Mouse (Mus musculus) heart, postnatal 14 days (tissue): ENCODE measurements around the gene Ntn4. TPM values are rescaled to one million over a fixed set of nuclear protein-coding genes. Genes with fewer than 3 reads are reported as not detected.
A peak's percentile ranks its signal among the peaks of the same experiment; 100 is the strongest.

Source experiments
- DNase-seq, 2 experiments: peaks; one replicate each; pipeline ENCODE4 v3.0.0; 2021 to 2022
- intact Hi-C: fragments of 180-260 bp; cut with DNase I; formaldehyde crosslinking; loops from one replicate; pipeline ENCODE4 v1.15.1; 2025
- total RNA-seq, 2 experiments: library from RNA; stranded (reverse); gene quantifications; 2 replicates each; pipeline ENCODE4 v1.2.3; 2021

The Ntn4 gene
- total RNA-seq, 2 experiments from 2014 or later: 18.0 to 18.4 TPM

DNA sequence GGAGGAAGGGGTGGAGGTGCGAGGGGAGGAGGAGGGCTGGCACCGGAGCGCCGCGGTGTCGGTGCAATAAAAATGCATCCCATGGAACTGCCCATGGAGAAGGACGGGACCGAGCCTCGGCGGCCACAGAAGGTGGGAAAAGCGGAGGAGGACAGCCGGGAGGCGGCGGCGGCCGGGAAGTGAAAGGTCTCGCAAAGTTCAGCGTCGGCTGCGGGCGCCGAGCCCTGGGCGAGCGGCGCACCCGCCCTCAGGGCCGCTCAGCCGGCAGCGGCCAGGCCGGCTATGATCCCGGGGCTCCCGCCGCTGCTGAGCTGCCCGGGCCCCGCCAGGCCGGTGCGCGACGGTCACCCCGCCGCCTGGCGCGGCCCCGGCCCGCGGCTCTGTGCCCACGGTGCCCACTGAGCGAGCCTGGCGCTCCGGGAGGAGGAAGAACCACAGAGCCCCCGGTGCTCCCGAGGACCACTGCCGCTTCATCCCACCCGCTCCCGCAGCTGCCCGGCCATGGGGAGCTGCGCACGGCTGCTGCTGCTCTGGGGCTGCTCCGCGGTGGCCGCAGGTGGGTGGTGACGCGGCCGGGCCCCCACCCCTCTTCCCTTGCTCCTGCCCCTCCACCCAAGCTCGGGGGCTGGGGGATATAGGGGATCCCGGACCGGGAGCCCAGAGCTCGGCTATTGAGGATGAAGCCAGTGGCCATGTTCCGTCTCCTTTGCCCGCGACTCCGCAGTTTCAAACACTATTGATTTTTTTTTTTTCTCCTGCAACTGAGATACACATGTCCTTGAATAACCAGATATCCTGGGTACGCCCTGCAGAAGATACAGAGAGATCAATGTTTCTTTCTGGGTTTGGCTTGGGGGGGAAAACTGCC lies 706 bp downstream of the Ntn4 start:
- intact Hi-C loops: loop anchor here (5.0 kb wide), 1 partner anchor 61 kb away; no protein-coding TSS in a partner anchor
- peak; percentile 55 to 66 for DNase-seq

DNA sequence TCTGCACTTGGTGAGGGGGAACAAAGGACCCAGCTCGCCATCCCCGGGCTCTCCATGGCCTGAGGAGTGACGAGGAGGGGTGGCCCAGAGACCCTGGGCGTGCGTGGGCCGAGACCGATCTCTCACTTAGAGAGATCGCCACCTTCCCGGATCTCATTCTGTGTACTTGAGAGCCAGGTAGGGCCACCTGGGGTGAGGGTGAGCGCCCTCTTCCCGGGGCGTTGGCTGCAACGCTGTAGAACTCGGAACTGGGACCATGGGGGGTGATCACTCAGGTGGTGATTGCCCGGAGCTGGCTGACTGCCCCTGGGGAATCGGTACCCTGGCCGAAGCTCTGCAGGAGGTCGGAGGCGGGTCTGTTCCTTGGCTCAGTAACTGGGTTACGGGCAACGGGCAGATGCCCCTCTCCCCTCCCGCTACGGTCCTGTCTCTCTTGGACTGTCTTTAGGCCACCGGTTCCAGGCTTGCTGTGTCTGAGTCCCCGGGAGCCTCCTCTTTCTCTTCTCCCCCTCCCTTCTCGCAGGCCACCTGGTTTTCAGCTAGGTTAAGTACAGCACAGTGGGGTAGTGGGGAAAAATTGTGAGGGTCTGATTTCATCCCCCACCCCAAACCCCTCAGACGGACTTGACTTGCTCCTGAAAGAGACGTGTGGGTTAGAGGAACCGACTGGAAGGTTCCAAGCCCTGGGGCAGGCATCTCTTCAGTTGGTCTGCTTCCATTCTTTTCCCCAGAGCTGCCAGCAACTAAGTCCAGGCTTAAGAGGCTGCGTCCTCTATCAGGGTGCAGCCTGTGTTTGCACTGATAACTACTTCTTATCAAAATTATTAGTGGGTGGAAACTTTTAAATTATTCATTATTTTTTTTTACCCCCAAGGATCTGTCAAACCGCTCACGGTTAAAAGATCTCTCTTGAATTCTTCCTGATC lies 1.6 kb downstream of the Ntn4 start:
- intact Hi-C loops: loop anchor here (5.0 kb wide), 1 partner anchor 60 kb away; no protein-coding TSS in a partner anchor
- DNase-seq: peak; percentile 26 to 41

DNA sequence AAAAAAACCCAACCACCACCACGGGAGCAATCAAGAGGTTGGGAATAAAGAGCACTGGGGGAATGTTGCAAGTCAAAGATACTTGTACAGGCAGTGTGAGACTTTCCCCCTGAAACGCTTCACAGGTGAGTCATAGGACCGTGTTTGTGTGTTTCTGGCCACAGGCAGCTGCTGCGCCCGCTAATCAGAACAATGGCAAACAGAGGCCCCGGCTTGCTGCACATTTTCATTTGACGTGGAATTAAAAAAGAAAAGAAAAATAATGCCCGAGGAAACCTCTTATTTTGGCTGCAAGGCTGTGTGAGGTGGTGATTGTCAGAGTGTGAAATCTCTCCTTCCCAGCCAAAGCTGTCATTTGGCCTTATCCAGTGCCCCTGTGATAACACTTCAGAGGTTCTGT lies 2.4 kb downstream of the Ntn4 start:
- intact Hi-C loops: loop anchor here (5.0 kb wide), 1 partner anchor 59 kb away; no protein-coding TSS in a partner anchor
- DNase-seq: no peak

DNA sequence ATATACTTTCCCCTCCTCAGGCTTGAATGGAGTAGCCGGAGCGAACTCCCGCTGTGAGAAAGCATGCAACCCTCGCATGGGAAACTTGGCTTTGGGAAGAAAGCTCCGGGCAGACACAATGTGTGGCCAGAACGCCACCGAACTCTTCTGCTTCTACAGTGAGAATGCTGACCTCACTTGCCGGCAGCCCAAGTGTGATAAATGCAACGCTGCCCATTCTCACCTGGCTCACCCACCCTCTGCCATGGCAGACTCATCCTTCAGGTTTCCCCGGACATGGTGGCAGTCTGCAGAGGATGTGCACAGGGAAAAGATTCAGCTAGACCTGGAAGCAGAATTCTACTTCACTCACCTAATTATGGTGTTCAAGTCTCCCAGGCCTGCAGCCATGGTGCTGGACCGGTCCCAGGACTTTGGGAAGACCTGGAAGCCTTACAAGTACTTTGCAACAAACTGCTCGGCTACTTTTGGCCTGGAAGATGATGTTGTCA lies 4.0 kb downstream of the Ntn4 start:
- DNase-seq: peak; percentile 18 to 31
- intact Hi-C loops: loop anchor here (5.0 kb wide), 1 partner anchor 58 kb away; no protein-coding TSS in a partner anchor

DNA sequence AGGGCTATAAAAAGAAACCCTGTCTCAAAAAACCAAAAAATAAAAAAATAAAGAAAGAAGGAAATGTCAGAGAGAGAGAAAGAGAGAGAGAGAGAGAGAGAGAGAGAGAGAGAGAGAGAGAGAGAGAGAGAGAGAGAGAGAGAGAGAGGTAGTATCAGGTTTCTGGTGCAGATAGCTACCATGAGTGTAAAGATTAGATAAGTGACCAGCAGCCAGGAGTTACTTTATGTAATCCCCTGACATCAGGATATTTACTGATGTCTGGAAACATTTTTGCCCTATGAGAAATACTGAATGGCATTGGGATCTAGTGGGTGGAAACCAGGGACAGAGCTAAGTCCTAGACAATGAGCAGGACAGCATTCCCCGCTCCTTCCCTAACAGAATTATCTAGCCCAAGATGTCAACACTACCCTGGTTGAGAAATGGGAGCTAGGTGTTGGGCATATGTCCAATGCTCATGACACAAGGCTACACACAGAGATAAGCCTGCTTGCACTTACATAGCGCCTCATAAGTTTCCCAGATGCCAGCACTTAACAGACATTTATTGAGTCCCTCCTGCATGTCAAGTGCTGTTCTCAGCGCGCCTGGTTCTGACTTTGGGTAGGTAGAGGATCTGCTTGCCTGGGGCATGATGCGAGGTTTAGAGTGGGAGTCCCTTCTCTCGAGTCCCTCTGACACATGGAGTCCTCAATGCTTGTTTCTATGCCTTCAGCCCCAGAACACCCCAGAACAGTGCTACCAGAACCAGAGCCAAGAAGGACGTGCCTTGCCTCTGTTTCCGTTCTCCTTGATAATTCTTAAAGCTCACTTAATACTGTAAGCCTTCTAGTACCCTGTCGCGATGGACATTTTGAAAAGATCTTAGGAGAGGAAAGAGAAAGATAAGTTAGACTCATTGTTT lies 7.4 kb downstream of the Ntn4 start:
- peak; percentile 20 to 45 for DNase-seq

DNA sequence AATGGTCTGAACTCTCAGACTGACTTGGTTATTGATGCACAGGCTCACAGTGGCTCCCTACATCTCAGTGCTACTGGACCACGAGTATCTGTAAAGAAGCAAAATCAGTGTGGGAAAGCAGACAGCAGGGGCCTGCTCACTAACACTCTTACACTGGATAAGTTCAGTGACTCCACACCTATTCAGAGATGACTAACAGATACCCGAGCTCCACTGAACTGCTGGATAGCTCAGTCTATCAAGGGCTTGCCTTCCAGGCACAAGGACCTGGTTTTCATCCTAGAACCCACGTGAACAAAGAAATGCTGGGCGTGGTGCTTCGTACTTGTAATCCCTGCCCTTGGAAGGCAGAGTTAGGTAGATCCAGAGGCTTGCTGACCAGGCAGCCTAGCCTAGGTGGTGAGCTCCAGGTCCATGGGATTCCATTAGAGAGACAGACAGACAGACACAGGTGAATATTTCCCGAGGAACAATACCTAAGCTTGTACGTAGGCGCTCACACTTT lies 8.2 kb downstream of the Ntn4 start:
- DNase-seq: no peak
- intact Hi-C loops: no loop called here

More for the DNA sequence above, 7.4 kb downstream of the Ntn4 start:
- intact Hi-C loops: no loop called here

DNA sequence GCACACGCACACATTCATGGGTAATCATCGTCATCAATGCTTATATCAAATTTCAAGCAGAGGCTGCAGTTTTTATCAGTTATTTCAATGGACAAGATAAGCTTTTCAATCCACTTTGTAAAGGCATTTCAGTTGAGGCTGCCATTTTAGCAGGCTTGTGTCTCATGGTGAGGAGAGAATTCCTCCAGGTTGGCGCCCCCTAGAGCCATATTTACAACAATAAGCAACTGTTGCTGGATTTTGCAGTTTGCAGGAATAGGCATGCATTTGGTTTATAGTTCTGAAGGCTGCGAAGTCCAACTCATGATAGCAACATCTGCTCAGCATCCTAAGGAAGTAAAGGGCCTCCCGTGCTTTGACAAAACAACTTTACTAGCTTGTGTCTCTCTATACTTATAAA lies 8.6 kb downstream of the Ntn4 start:
- no peak for DNase-seq
- intact Hi-C loops: no loop called here

DNA sequence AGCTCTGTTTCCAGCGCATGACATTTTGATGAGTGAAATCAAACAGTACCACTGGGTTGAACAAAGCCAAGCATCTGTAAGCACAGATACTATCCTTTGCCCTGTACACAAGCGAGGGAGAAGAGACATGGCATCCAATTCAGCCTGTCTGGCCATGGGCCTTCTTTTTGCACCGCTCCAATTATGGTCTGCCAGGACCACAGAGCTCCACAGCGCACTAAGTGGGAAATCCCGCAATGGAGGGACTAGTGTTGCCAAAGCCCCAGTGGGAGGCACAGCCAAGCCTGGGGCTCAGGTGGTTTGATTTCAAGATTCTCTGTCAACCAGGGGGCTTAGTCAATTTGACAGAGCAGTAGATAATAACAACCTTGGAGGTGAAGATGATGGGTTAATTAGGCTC lies 9.1 kb downstream of the Ntn4 start:
- intact Hi-C loops: no loop called here
- DNase-seq: no peak

DNA sequence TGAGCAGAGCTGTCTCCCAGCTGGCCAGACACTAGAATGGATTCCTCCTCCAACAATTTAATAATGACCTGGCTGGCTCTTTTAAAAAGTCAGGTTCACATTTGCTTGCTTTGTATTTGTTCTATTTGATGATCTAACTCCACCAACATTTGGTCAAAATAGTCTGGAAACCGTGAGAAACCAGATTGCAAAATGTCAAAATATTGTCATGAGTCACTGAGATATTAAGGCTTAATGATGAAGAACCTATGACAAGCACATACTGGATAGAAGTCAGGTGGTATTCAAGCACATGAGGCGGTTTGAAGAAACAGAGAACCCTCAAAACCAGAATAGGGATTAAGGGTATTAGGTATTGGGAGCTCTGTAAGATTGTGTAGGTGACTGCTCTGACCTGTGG lies 12.8 kb downstream of the Ntn4 start:
- intact Hi-C loops: no loop called here

DNA sequence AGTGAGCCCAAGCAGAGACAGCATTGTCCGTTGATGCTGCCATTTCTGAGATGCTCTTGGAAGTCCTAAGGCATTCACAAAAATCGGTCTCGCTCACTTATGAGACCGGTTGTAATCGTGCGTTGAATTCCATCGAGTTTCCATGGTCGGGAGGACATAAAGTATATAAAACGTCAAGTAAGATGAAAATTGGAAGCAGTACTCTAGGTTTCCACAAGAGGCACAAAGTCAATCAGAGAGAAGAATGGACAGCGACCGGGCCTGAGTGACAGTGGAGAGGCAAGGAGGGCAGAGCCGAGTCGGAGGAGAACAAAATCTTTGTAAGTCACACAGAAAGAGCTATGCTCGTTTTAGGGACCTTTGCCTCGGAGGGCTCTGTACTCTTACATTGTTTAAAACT lies 14.9 kb downstream of the Ntn4 start:
- intact Hi-C loops: no loop called here
- DNase-seq: no peak

More for the DNA sequence above, 12.8 kb downstream of the Ntn4 start:
- DNase-seq: no peak

DNA sequence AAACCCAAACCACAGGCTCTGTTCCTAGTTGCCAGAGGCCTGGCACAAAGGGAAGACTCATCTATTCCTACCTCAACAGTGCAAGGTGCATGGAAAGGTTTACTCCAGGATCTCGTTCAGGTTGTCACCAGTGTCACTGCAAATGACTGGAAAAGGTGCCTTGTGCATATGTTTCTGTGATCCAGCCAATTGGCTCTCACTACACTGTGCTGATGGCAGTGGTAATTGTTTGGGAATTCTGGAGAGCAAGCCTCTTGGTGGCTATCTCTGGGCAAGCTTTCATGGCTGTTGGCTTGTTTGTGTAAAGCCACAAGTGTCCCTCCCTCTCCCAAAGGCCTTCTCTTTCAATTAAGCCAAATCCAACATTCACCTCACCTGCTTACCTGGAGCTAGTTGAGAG lies 19.3 kb downstream of the Ntn4 start:
- DNase-seq: no peak
- intact Hi-C loops: no loop called here

DNA sequence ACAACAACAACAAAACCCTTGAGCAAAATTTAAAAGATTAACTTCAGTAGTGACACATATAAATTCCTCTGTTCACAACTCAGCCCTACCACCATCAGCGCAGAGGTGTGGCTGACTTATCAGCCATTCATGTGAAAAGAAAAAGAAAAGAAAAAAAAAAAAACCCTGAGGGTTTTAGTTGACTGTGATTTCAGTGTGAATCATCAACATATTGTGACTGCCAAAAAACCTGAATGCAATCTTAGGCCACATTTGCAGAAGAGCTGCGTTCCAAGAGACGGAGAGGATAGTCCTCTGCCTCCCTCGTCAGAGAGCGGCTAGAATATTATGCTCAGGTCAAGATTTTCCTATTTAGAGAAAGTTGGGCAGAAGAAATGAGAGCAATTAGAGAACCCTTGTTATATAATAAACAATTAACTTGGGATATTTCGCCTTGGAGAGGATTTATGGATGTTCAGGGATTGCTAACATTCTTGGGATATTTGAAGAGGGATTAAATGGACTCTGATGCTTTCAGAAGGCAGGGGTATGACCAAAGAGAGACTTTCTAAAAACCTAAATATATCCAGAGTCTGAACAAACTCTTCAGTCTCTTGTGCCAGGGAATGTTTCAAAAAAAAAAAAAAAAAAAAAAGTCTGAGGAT lies 21.0 kb downstream of the Ntn4 start:
- DNase-seq: no peak
- intact Hi-C loops: no loop called here

DNA sequence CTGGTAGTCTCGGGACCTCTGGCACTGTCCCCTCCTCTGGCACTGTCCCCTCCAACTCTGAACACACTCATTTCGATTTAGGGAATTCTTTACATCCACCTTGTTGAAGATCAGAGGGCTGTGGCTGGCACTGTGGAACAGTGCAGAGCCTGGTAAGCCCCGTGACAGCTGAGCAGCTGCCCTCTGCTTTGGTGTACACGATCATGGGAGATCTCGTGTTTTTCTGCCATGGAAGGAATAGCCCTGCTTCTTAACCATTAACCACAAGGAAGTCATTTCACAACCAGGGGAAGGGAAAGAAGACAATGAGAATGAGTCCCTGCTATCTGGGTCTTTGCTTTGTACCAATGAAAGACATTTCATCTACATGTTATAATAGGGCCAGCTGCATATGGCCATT lies 21.5 kb downstream of the Ntn4 start:
- intact Hi-C loops: no loop called here
- no peak for DNase-seq

DNA sequence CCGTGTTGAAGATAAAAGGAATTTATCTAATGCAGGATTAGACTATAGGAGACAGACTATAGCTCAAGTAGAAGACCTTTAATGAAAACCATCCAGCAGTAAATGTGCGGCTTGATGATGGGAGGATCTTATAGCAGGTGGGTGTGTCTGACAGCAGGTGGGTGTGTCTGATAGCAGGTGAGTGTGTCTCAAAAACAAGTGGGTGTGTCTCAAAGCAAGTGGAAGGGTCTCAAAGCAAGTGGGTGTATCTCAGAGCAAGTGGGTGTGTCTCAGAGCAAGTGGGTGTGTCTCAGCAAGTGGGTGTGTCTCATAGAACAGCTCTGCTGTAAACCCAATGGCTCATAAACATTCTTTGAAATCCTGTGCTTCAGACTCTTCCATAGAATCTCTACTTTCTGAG lies 25.7 kb downstream of the Ntn4 start:
- intact Hi-C loops: no loop called here
- no peak for DNase-seq

DNA sequence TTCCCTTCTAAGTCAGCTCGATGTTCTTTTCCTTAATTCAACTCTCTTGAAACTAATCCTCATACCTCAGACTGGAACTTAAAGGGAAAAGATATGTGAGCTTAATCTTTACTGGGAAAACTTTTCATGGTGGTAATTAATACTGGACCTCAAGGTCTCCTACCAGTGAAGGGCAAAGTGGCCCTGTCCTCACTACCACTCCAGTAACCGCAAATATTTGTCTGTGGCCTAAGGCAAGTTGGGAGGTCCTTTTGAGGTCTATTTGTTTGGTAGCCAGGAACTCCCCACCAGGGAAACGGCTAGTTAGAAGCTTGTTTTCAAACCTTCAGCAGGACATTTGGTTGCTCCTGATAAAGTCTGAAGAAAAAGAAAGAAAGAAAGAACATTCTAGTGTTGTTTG lies 26.5 kb downstream of the Ntn4 start:
- intact Hi-C loops: no loop called here
- no peak for DNase-seq

DNA sequence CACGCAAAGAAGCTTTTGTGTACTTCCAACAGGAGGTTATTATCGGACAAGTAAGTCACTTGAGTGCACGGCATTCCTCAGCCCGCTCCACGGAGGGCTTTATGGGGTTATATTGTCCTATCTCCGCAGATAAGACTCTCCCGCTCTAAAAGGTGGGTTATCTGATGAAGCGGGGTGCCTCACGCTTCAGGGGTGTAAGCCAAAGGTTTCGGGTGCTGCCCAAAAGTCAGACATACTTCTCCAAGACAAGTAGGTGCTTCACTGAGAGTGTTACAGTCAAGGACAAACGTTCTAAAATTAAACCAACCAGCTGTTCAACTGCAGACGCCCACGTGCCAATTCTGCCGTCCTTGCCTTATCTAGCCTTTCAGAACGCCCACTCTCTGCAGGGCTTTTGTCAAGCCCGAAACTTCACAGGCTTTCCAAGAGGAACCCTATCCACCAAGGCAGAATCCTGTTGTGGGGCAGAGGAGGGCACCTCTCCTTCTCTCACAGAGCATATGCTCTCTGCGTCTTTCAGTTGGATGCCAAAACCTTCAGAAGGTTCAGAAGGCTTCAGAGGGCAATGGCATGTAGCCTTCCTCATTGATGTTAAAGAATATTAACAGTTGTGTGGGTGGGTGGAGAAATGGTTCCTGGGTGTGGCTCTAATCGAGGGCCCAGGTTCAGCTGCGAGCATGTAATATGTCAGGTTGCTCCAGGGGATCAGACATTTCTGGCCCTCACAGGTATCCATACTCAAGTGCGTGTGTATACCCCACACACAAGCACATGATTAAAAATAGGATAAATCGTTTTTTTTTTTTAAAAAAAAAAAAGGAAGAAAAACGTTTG lies 32.4 kb downstream of the Ntn4 start:
- DNase-seq: peak; percentile 38 to 48

DNA sequence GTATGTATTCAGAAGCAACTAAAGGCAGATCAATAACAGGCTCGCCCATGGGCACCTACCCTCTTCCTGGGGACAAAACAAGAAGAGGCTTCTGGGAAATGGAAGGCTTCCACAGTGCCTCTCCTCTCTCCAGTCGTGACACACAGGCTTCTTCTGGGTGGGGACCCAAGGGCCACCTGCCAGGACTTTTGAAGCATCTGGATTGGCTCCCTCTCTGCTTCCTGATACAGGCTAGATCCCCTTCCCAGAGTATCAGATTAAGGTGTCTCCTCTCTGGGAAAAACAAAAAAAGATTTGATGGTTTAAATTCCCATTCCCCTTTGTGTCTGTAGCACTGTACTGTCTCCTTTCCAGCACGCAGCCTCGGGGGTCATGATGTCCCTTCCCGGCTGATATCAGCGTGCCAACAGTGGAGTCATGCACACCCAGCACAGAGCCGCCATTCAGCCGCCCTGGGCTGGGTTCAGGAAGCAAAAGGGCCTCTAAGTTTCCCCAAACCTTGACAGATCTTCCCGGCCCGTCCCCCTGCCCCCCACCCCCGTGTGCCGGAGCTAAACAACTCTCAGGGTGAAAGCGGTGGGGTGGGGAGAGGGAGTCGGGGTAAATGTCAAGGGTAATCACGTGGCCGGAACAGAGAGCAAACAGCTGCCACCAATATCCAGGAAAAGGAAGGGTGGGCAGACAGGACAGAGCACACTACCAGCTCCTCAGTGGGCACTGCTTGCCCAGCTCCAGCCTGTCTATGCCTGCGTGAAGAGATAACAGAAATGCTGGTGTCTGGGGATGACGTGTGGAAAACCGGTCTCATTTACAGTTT lies 38.9 kb downstream of the Ntn4 start:
- DNase-seq: peak; percentile 49 to 59
- intact Hi-C loops: no loop called here

More for the DNA sequence above, 32.4 kb downstream of the Ntn4 start:
- intact Hi-C loops: no loop called here
